Mouse (Mus musculus) kidney, postnatal 0 days (tissue): ENCODE measurements at regions not wholly inside any gene's neighbourhood (a gene's known extent, or its start where the extent isn't known, plus 50 kb on each side); places are given as distances from the start of the nearest gene placed in this dataset.

ENCODE experiments used
- ATAC-seq: fragments of 200-750 bp; cut with Nextera tagmentation; replicated peaks from 2 replicates; pipeline ENCODE4 v1.8.0; 2017; ENCODE audit warnings: low read depth, moderate number of reproducible peaks, moderate TSS enrichment, moderate library complexity; ENCODE audit not compliant: low FRiP score
- DNase-seq: peaks from one replicate; pipeline ENCODE4 v3.0.0-alpha.2; 2016; ENCODE audit warnings: low spot score
- H3K27ac ChIP-seq: fragments of 300-500 bp; sonication (generic); 2 replicates; pipeline ENCODE4 v1.5.1; 2014; ENCODE audit warnings: mild to moderate bottlenecking
- H3K27me3 ChIP-seq: fragments of 300-500 bp; sonication (generic); 2 replicates; pipeline ENCODE4 v1.6.1; 2014; ENCODE audit warnings: low read length, mixed read lengths; ENCODE audit not compliant: insufficient read depth
- H3K36me3 ChIP-seq: fragments of 300-500 bp; sonication (generic); 2 replicates; pipeline ENCODE4 v1.6.1; 2014; ENCODE audit warnings: low read length, mixed read lengths; ENCODE audit not compliant: insufficient read depth
- H3K4me1 ChIP-seq: fragments of 300-500 bp; sonication (generic); replicated peaks from 2 replicates; pipeline ENCODE4 v1.6.1; 2014; ENCODE audit warnings: antibody characterized with exemption, low read length, mixed read lengths; ENCODE audit not compliant: insufficient read depth
- H3K4me2 ChIP-seq: fragments of 300-500 bp; sonication (generic); 2 replicates; pipeline ENCODE4 v1.6.1; 2014; ENCODE audit warnings: mild to moderate bottlenecking, low read length, moderate library complexity, mixed read lengths
- H3K4me3 ChIP-seq: fragments of 300-500 bp; sonication (generic); replicated peaks from 2 replicates; pipeline ENCODE4 v1.5.1; 2014; ENCODE audit warnings: low read depth, low read length
- H3K9ac ChIP-seq: fragments of 300-500 bp; sonication (generic); 2 replicates; pipeline ENCODE4 v1.6.1; 2014; ENCODE audit warnings: low read depth, low read length
- H3K9me3 ChIP-seq: fragments of 300-500 bp; sonication (generic); replicated peaks from 2 replicates; pipeline ENCODE4 v1.6.1; 2016; ENCODE audit warnings: low read length, inconsistent platforms, mixed read lengths
- CTCF ChIP-seq: IDR thresholded peaks from 2 replicates; pipeline ENCODE4 v1.5.1; 2016; ENCODE audit warnings: antibody characterized with exemption, low read depth, mild to moderate bottlenecking, moderate library complexity
- WGBS: fragments of 180-500 bp; shearing (Covaris S2); extraction: QIAGEN DNeasy Blood & Tissue Kit; methylation state at CpG from one replicate; pipeline ENCODE4 v1.1.7; 2014; 5-methylcytosine and 5-hydroxymethylcytosine counted together

- no peak for TF ChIP-seq CTCF
- H3K36me3 ChIP-seq, result no peaks in the 10 kb centered on the region
- no peaks in the 10 kb centered on the region for H3K4me1 ChIP-seq
- H3K9ac ChIP-seq, result no peak overlapping the region
- H3K27me3 ChIP-seq, result no peaks in the 10 kb centered on the region
- H3K4me3 ChIP-seq, result no peak overlapping the region
- no peak overlapping the region for H3K27ac ChIP-seq
- no peaks in the 10 kb centered on the region for H3K9me3 ChIP-seq
- WGBS, result 61% methylated on average over 3 of the region's 3 CpGs
- no peak for DNase-seq
- ATAC-seq, result no peak
- no peak overlapping the region for H3K4me2 ChIP-seq
Observed at GRCm38 (mm10) chr3:52746917-52747316, 270.1 kb downstream of the Cog6 start.

GRCm38 (mm10) chr3:52744334-52744733 lies 272.7 kb downstream of the Cog6 start:
- Histone ChIP-seq H3K27ac (no peak overlapping the region), H3K27me3 (no peaks in the 10 kb centered on the region), H3K36me3 (no peaks in the 10 kb centered on the region), H3K4me1 (no peaks in the 10 kb centered on the region), H3K9ac (no peak overlapping the region), H3K9me3 (no peaks in the 10 kb centered on the region), H3K4me3 (no peak overlapping the region), H3K4me2 (no peak overlapping the region)
- no peak for TF ChIP-seq CTCF
- 64% methylated on average over 8 of the region's 8 CpGs for WGBS
- DNase-seq, result peak; percentile 60
- ATAC-seq, result no peak

GRCm38 (mm10) chr3:52740466-52741026 lies 276.5 kb downstream of the Cog6 start:
- no peak for TF ChIP-seq CTCF
- 62% methylated on average over 9 of the region's 9 CpGs for WGBS
- no peak overlapping the region for H3K27ac ChIP-seq

GRCm38 (mm10) chr3:52739526-52739925 lies 277.5 kb downstream of the Cog6 start:
- H3K36me3 ChIP-seq, result no peaks in the 10 kb centered on the region
- DNase-seq (no peak), ATAC-seq (no peak)

More at GRCm38 (mm10) chr3:52740466-52741026, 276.5 kb downstream of the Cog6 start:
- H3K4me3 ChIP-seq, result no peak overlapping the region
- no peak overlapping the region for H3K4me2 ChIP-seq
- H3K27me3 ChIP-seq, result no peaks in the 10 kb centered on the region
- DNase-seq (no peak), ATAC-seq (no peak)
- H3K36me3 ChIP-seq, result no peaks in the 10 kb centered on the region
- no peaks in the 10 kb centered on the region for H3K4me1 ChIP-seq
- H3K9me3 ChIP-seq, result no peaks in the 10 kb centered on the region
- no peak overlapping the region for H3K9ac ChIP-seq

GRCm38 (mm10) chr3:52738386-52738785 lies 278.7 kb downstream of the Cog6 start:
- Histone ChIP-seq H3K4me2 (no peak overlapping the region), H3K27me3 (no peaks in the 10 kb centered on the region), H3K9ac (no peak overlapping the region), H3K4me1 (no peaks in the 10 kb centered on the region), H3K36me3 (no peaks in the 10 kb centered on the region), H3K27ac (no peak overlapping the region), H3K4me3 (no peak overlapping the region), H3K9me3 (no peaks in the 10 kb centered on the region)
- no peak for TF ChIP-seq CTCF
- 60% methylated on average over 5 of the region's 5 CpGs for WGBS
- DNase-seq, result no peak
- no peak for ATAC-seq

More at GRCm38 (mm10) chr3:52739526-52739925, 277.5 kb downstream of the Cog6 start:
- Histone ChIP-seq H3K4me1 (no peaks in the 10 kb centered on the region), H3K4me3 (no peak overlapping the region), H3K27ac (no peak overlapping the region), H3K9me3 (no peaks in the 10 kb centered on the region), H3K9ac (no peak overlapping the region), H3K27me3 (no peaks in the 10 kb centered on the region), H3K4me2 (no peak overlapping the region)
- WGBS, result 66% methylated on average over 4 of the region's 4 CpGs
- TF ChIP-seq CTCF, result no peak

- Histone ChIP-seq H3K4me2 (no peak overlapping the region), H3K4me1 (no peaks in the 10 kb centered on the region), H3K9ac (no peak overlapping the region), H3K4me3 (no peak overlapping the region), H3K36me3 (no peaks in the 10 kb centered on the region), H3K27me3 (no peaks in the 10 kb centered on the region), H3K27ac (no peak overlapping the region), H3K9me3 (no peaks in the 10 kb centered on the region)
- ATAC-seq, result no peak
- 93% methylated on average over 7 of the region's 7 CpGs for WGBS
- no peak for DNase-seq
- no peak for TF ChIP-seq CTCF
Observed at GRCm38 (mm10) chr3:52735939-52736338, 281.1 kb downstream of the Cog6 start.

- H3K27ac ChIP-seq, result no peak overlapping the region
- TF ChIP-seq CTCF, result no peak
- H3K36me3 ChIP-seq, result no peaks in the 10 kb centered on the region
- H3K4me2 ChIP-seq, result no peak overlapping the region
- H3K9ac ChIP-seq, result no peak overlapping the region
- no peak for DNase-seq
- ATAC-seq, result no peak; the same call in 1 of the 2 replicates
- no peaks in the 10 kb centered on the region for H3K9me3 ChIP-seq
- H3K4me1 ChIP-seq, result no peaks in the 10 kb centered on the region
- no peak overlapping the region for H3K4me3 ChIP-seq
- H3K27me3 ChIP-seq, result no peaks in the 10 kb centered on the region
Observed at GRCm38 (mm10) chr3:52731941-52732340, 285.1 kb downstream of the Cog6 start.
